Mouse (Mus musculus): ENCODE data around the gene Mcf2l. TPM values are rescaled to one million over a fixed set of nuclear protein-coding genes. Genes with fewer than 3 reads are reported as not detected.

Mcf2l gene
- total RNA-seq, 1 experiment from 2014 or later, result 3.3 TPM

- no peak for ATAC-seq (replicated peaks; ENCODE audit: insufficient number of reproducible peaks, low FRiP score, low TSS enrichment, poor library complexity, severe bottlenecking)
Measured at GRCm38 (mm10) chr8:12976723-12977122, 103.1 kb downstream of the Mcf2l start.

GRCm38 (mm10) chr8:12977325-12977724, 103.7 kb downstream of the Mcf2l start:
- ATAC-seq (replicated peaks; ENCODE audit: insufficient number of reproducible peaks, low FRiP score, low TSS enrichment, poor library complexity, severe bottlenecking), result peak; percentile 72

- no peak for ATAC-seq (replicated peaks; ENCODE audit: insufficient number of reproducible peaks, low FRiP score, low TSS enrichment, poor library complexity, severe bottlenecking)
Measured at GRCm38 (mm10) chr8:12978308-12978707, 104.7 kb downstream of the Mcf2l start.

GRCm38 (mm10) chr8:12978726-12979125, 105.1 kb downstream of the Mcf2l start:
- ATAC-seq (replicated peaks; ENCODE audit: insufficient number of reproducible peaks, low FRiP score, low TSS enrichment, poor library complexity, severe bottlenecking), result peak; percentile 57

- peak; percentile 90 for ATAC-seq (replicated peaks; ENCODE audit: insufficient number of reproducible peaks, low FRiP score, low TSS enrichment, poor library complexity, severe bottlenecking)
Measured at GRCm38 (mm10) chr8:12983681-12984467, 110.3 kb downstream of the Mcf2l start.

- no peak for ATAC-seq (replicated peaks; ENCODE audit: insufficient number of reproducible peaks, low FRiP score, low TSS enrichment, poor library complexity, severe bottlenecking)
Measured at GRCm38 (mm10) chr8:12984601-12985243, 111.1 kb downstream of the Mcf2l start.

- ATAC-seq (replicated peaks; ENCODE audit: insufficient number of reproducible peaks, low FRiP score, low TSS enrichment, poor library complexity, severe bottlenecking), result no peak
Measured at GRCm38 (mm10) chr8:12985259-12985658, 111.7 kb downstream of the Mcf2l start.

GRCm38 (mm10) chr8:12987571-12987970, 114.0 kb downstream of the Mcf2l start:
- ATAC-seq (replicated peaks; ENCODE audit: insufficient number of reproducible peaks, low FRiP score, low TSS enrichment, poor library complexity, severe bottlenecking), result no peak

- no peak for ATAC-seq (replicated peaks; ENCODE audit: insufficient number of reproducible peaks, low FRiP score, low TSS enrichment, poor library complexity, severe bottlenecking)
Measured at GRCm38 (mm10) chr8:12988722-12989430, 115.3 kb downstream of the Mcf2l start.

GRCm38 (mm10) chr8:12991411-12991810, 117.8 kb downstream of the Mcf2l start:
- ATAC-seq (replicated peaks; ENCODE audit: insufficient number of reproducible peaks, low FRiP score, low TSS enrichment, poor library complexity, severe bottlenecking), result no peak

- no peak for ATAC-seq (replicated peaks; ENCODE audit: insufficient number of reproducible peaks, low FRiP score, low TSS enrichment, poor library complexity, severe bottlenecking)
Measured at GRCm38 (mm10) chr8:12994468-12994867, 120.9 kb downstream of the Mcf2l start.

- no peak for ATAC-seq (replicated peaks; ENCODE audit: insufficient number of reproducible peaks, low FRiP score, low TSS enrichment, poor library complexity, severe bottlenecking)
Measured at GRCm38 (mm10) chr8:12995481-12995880, 121.9 kb downstream of the Mcf2l start.

GRCm38 (mm10) chr8:12996831-12997275, 123.2 kb downstream of the Mcf2l start:
- no peak for ATAC-seq (replicated peaks; ENCODE audit: insufficient number of reproducible peaks, low FRiP score, low TSS enrichment, poor library complexity, severe bottlenecking)

- ATAC-seq (replicated peaks; ENCODE audit: insufficient number of reproducible peaks, low FRiP score, low TSS enrichment, poor library complexity, severe bottlenecking), result no peak
Measured at GRCm38 (mm10) chr8:12998331-12998730, 124.7 kb downstream of the Mcf2l start.

- no peak for ATAC-seq (replicated peaks; ENCODE audit: insufficient number of reproducible peaks, low FRiP score, low TSS enrichment, poor library complexity, severe bottlenecking)
Measured at GRCm38 (mm10) chr8:12999793-13000192, 126.2 kb downstream of the Mcf2l start.

- ATAC-seq (replicated peaks; ENCODE audit: insufficient number of reproducible peaks, low FRiP score, low TSS enrichment, poor library complexity, severe bottlenecking), result no peak
Measured at GRCm38 (mm10) chr8:13007458-13007857, 133.9 kb downstream of the Mcf2l start.

- peak; percentile 80 for ATAC-seq (replicated peaks; ENCODE audit: insufficient number of reproducible peaks, low FRiP score, low TSS enrichment, poor library complexity, severe bottlenecking)
Measured at GRCm38 (mm10) chr8:13010313-13010712, 136.7 kb downstream of the Mcf2l start.

- ATAC-seq (replicated peaks; ENCODE audit: insufficient number of reproducible peaks, low FRiP score, low TSS enrichment, poor library complexity, severe bottlenecking), result no peak
Measured at GRCm38 (mm10) chr8:13019560-13019959, 146.0 kb downstream of the Mcf2l start.

- 0 out of 2 replicates have a peak, but pooled peaks have one; percentile 34 for ATAC-seq (replicated peaks; ENCODE audit: insufficient number of reproducible peaks, low FRiP score, low TSS enrichment, poor library complexity, severe bottlenecking)
Measured at GRCm38 (mm10) chr8:13021830-13022229, 148.2 kb downstream of the Mcf2l start.

Data from monocyte, adult 5-6 weeks (primary cell).